In genomic region chr15:91049496-91050441, GRCm38 (mm10) we compare ENCODE assay signal across 8 mouse cellular contexts. TPM values are rescaled to one million over a fixed set of nuclear protein-coding genes. Genes with fewer than 3 reads are reported as not detected.
A peak's percentile ranks its signal among the peaks of the same experiment; 100 is the strongest.
DNase-seq lines count a peak whose midpoint lies in the region; ATAC-seq and TF ChIP-seq lines count a peak whose summit lies in the region.

Gene Kif21a, minus strand, starts transcription at chr15:91049948.

- ATAC-seq in granulocyte monocyte progenitor cell, adult 5-6 weeks (replicated peaks; ENCODE audit: poor library complexity, severe bottlenecking) = peak; percentile 88
- peak; percentile 91 for ATAC-seq in intestine, postnatal 0 days
- no peak for ATAC-seq in CD4-positive, CD25-positive, alpha-beta regulatory T cell, adult 4 months

- no peaks in the 10 kb centered on the region for H3K4me1 ChIP-seq in intestine, postnatal 0 days (replicated peaks; ENCODE audit: control insufficient read depth, insufficient read depth, low read length)
- peaks cover 14% of the 10 kb centered on the region for H3K4me1 ChIP-seq in megakaryocyte, embryonic 14.5 days

- H3K27ac ChIP-seq in intestine, postnatal 0 days (ENCODE audit: low read depth, low read length) = peak within 1 kb of the TSS; percentile 88

- H3K4me3 ChIP-seq in intestine, postnatal 0 days (ENCODE audit: low read depth, low read length) = peak within 1 kb of the TSS; percentile 86
- peak within 1 kb of the TSS; percentile 93 for H3K4me3 ChIP-seq in megakaryocyte, embryonic 14.5 days (replicated peaks)

- no peaks in the 10 kb centered on the region for H3K36me3 ChIP-seq in intestine, postnatal 0 days (ENCODE audit: control insufficient read depth, insufficient read depth)
- no peaks in the 10 kb centered on the region for H3K36me3 ChIP-seq in megakaryocyte, embryonic 14.5 days (replicated peaks; ENCODE audit: low read length)

- peak; percentile 93 for DNase-seq in brain, adult 2 months (ENCODE audit: low read depth, low spot score)
- DNase-seq in embryo, embryonic 9.5 days (ENCODE audit: extremely low spot score) = peak; percentile 79
- DNase-seq in left cerebral cortex, postnatal 14 days (ENCODE audit: low spot score in 2 of 2) = peak; percentile 57 to 76
- peak; percentile 75 for DNase-seq in right cerebral cortex, postnatal 14 days

- peak within 1 kb of the TSS; percentile 79 for H3K9ac ChIP-seq in intestine, postnatal 0 days (ENCODE audit: low read depth, low read length)

- no peaks in the 10 kb centered on the region for H3K9me3 ChIP-seq in intestine, postnatal 0 days (ENCODE audit: control insufficient read depth)
- peaks cover 2% of the 10 kb centered on the region; the same call in 1 of the 2 replicates for H3K9me3 ChIP-seq in megakaryocyte, embryonic 14.5 days

- 1% methylated on average over 57 of the region's 89 CpGs for WGBS in intestine, postnatal 0 days

- H3K27me3 ChIP-seq in intestine, postnatal 0 days (replicated peaks; ENCODE audit: control insufficient read depth, insufficient read depth, low read length) = no peaks in the 10 kb centered on the region
- peaks cover 23% of the 10 kb centered on the region for H3K27me3 ChIP-seq in megakaryocyte, embryonic 14.5 days (replicated peaks)

- intact Hi-C loops in left cerebral cortex, postnatal 14 days (cut with DNase I) = loop anchor here (5.0 kb wide), 1 partner anchor 57 kb away; no protein-coding TSS in a partner anchor

- no peak for TF ChIP-seq CTCF in intestine, postnatal 0 days (IDR thresholded peaks at IDR 0.05; ENCODE audit: low read depth)

- H3K4me2 ChIP-seq in intestine, postnatal 0 days (replicated peaks; ENCODE audit: low read depth) = peak within 1 kb of the TSS; percentile 97

RNA-seq across cellular contexts. Expression of gene Kif21a, which starts in this region (rescaled TPM):
- 0.09 and 0.38 TPM in 2 replicates for total RNA-seq in granulocyte monocyte progenitor cell, adult 5-6 weeks (2014; fragmentation: Nextera tagmentation)
- total RNA-seq in granulocyte monocyte progenitor cell, adult 5-6 weeks (2017) = 0.09 and 0.41 TPM in 2 replicates
- 13.3 and 16.0 TPM in 2 replicates for polyA plus RNA-seq in intestine, postnatal 0 days (2015; fragmentation: Nextera tagmentation; extraction: Ambion mirVana)
- total RNA-seq in left cerebral cortex, postnatal 14 days (2021) = 10 to 100 TPM; 89.1 to 91.8 TPM
- not detected in 2 replicates for polyA plus RNA-seq in megakaryocyte, embryonic 14.5 days (2012; ENCODE audit: insufficient read depth, low replicate concordance)
- polyA plus RNA-seq in CD4-positive, CD25-positive, alpha-beta regulatory T cell, adult 4 months (2017; shearing (Covaris generic)) = not detected

Comparison
In these comparisons a context has a peak if more than half of its experiments do, and no peak if none do; other contexts are left out.
1. RNA of gene Kif21a (total RNA-seq): 89.1 to 91.8 TPM in left cerebral cortex, postnatal 14 days; 0.09 to 0.41 TPM in granulocyte monocyte progenitor cell, adult 5-6 weeks; every median in the first group is over 10 times any median in the second.
2. RNA of gene Kif21a (polyA plus RNA-seq): 13.3 to 16.0 TPM in intestine, postnatal 0 days; not detected in megakaryocyte, embryonic 14.5 days and not detected in CD4-positive, CD25-positive, alpha-beta regulatory T cell, adult 4 months; every median in the first group is over 10 times any median in the second.
3. Peak in ATAC-seq in granulocyte monocyte progenitor cell, adult 5-6 weeks; RNA of the gene not detected or under 1 TPM.
4. Peak in every context shown above with its lines, with median percentiles within 50 percentile points of each other: DNase-seq.